Mouse (Mus musculus): ENCODE measurements at regions not wholly inside any gene's neighbourhood (a gene's known extent, or its start where the extent isn't known, plus 50 kb on each side); places are given as distances from the start of the nearest gene placed in this dataset.

- H3K9me3 ChIP-seq (replicated peaks; ENCODE audit: control insufficient read depth, low read length) = no peaks in the 10 kb centered on the region
- H3K36me3 ChIP-seq (replicated peaks; ENCODE audit: control insufficient read depth, insufficient read depth, low read depth, low read length) = no peaks in the 10 kb centered on the region
- H3K4me1 ChIP-seq (ENCODE audit: control insufficient read depth, insufficient read depth, low read length) = no peaks in the 10 kb centered on the region
- H3K27ac ChIP-seq (replicated peaks; ENCODE audit: low read depth, low read length) = no peak overlapping the region
- H3K4me3 ChIP-seq (ENCODE audit: low read depth, low read length) = no peak overlapping the region
- peak; percentile 57 for ATAC-seq (replicated peaks; ENCODE audit: insufficient number of reproducible peaks, low FRiP score, low TSS enrichment, low read depth)
- peak; percentile 32 for DNase-seq (ENCODE audit: low spot score)
- H3K4me2 ChIP-seq (ENCODE audit: low read depth, low read length) = no peak overlapping the region
- 25% methylated on average over 9 of the region's 9 CpGs for WGBS
- H3K9ac ChIP-seq (replicated peaks; ENCODE audit: low read length) = no peak overlapping the region
- H3K27me3 ChIP-seq (ENCODE audit: control insufficient read depth, insufficient read depth, low read length) = no peaks in the 10 kb centered on the region
These were observed 377.0 kb upstream of the Nr2f1 start for GRCm38 (mm10) chr13:78576300-78577296.

DNA sequence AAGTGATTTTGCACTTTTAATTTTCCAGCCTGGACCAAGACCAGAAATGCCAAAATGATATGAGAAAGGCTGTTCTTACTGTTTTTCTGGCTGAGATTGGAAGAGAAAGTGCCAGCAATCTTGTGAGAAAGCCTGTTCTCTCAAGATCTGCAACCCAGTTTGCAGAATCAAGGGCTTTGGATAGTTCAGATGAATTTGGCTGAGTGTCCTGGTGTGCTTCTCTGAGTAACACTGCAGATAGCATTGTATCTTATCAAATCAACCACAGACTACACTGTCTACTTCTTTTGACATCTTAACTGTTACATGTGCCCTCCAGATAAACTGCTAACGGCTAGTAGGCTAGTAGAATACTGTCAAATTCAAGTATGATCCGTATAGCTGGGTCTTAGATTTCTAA lies 371.5 kb upstream of the Nr2f1 start:
- no peak overlapping the region for H3K27ac ChIP-seq (replicated peaks; ENCODE audit: low read depth, low read length)
- ATAC-seq (replicated peaks; ENCODE audit: insufficient number of reproducible peaks, low FRiP score, low TSS enrichment, low read depth) (no peak), DNase-seq (ENCODE audit: low spot score) (no peak)
- no peak overlapping the region for H3K4me2 ChIP-seq (ENCODE audit: low read depth, low read length)
- no peaks in the 10 kb centered on the region for H3K4me1 ChIP-seq (ENCODE audit: control insufficient read depth, insufficient read depth, low read length)
- no peak overlapping the region for H3K9ac ChIP-seq (replicated peaks; ENCODE audit: low read length)
- no peaks in the 10 kb centered on the region for H3K9me3 ChIP-seq (replicated peaks; ENCODE audit: control insufficient read depth, low read length)
- no peak overlapping the region for H3K4me3 ChIP-seq (ENCODE audit: low read depth, low read length)
- no peaks in the 10 kb centered on the region for H3K36me3 ChIP-seq (replicated peaks; ENCODE audit: control insufficient read depth, insufficient read depth, low read depth, low read length)
- WGBS = 78% methylated on average over 2 of the region's 2 CpGs
- no peaks in the 10 kb centered on the region for H3K27me3 ChIP-seq (ENCODE audit: control insufficient read depth, insufficient read depth, low read length)

DNA sequence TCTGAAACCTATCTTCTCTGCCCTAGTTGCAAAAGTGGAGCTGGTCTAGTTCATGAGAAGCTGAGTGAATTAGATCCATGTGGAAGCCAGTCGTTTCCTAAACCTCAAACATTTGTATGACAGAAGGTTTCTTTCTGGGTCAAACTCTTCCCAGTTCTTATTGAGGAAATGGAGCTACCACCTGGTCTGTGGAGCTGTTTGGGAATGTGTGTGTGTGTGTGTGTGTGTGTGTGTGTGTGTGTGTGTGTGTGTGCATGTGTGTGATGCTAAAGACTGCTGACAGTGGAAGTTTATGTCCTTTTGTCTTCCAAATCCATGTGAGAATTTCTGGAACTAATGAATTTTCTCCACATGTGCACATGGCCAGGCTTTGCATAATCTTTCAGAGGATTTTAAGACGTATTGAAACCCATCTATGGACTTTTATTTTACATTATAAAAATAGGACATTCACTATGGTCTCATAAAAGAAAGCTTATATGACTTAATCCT lies 324.9 kb upstream of the Nr2f1 start:
- no peak overlapping the region for H3K4me3 ChIP-seq (ENCODE audit: low read depth, low read length)
- H3K9ac ChIP-seq (replicated peaks; ENCODE audit: low read length) = no peak overlapping the region
- no peaks in the 10 kb centered on the region for H3K36me3 ChIP-seq (replicated peaks; ENCODE audit: control insufficient read depth, insufficient read depth, low read depth, low read length)
- no peaks in the 10 kb centered on the region for H3K4me1 ChIP-seq (ENCODE audit: control insufficient read depth, insufficient read depth, low read length)
- H3K9me3 ChIP-seq (replicated peaks; ENCODE audit: control insufficient read depth, low read length) = no peaks in the 10 kb centered on the region
- no peak overlapping the region for H3K4me2 ChIP-seq (ENCODE audit: low read depth, low read length)
- no peak overlapping the region for H3K27ac ChIP-seq (replicated peaks; ENCODE audit: low read depth, low read length)
- peak; percentile 11 for DNase-seq (ENCODE audit: low spot score)
- no peaks in the 10 kb centered on the region for H3K27me3 ChIP-seq (ENCODE audit: control insufficient read depth, insufficient read depth, low read length)
- WGBS = 58% methylated on average over 2 of the region's 2 CpGs
- ATAC-seq (replicated peaks; ENCODE audit: insufficient number of reproducible peaks, low FRiP score, low TSS enrichment, low read depth) = no peak

- no peak overlapping the region for H3K4me2 ChIP-seq (ENCODE audit: low read depth, low read length)
- DNase-seq (ENCODE audit: low spot score) (no peak), ATAC-seq (replicated peaks; ENCODE audit: insufficient number of reproducible peaks, low FRiP score, low TSS enrichment, low read depth) (no peak)
- no peaks in the 10 kb centered on the region for H3K4me1 ChIP-seq (ENCODE audit: control insufficient read depth, insufficient read depth, low read length)
- H3K4me3 ChIP-seq (ENCODE audit: low read depth, low read length) = no peak overlapping the region
- H3K36me3 ChIP-seq (replicated peaks; ENCODE audit: control insufficient read depth, insufficient read depth, low read depth, low read length) = no peaks in the 10 kb centered on the region
- H3K27ac ChIP-seq (replicated peaks; ENCODE audit: low read depth, low read length) = no peak overlapping the region
- no peak overlapping the region for H3K9ac ChIP-seq (replicated peaks; ENCODE audit: low read length)
- 92% methylated on average over 1 of the region's 1 CpGs for WGBS
- no peaks in the 10 kb centered on the region for H3K9me3 ChIP-seq (replicated peaks; ENCODE audit: control insufficient read depth, low read length)
- no peaks in the 10 kb centered on the region for H3K27me3 ChIP-seq (ENCODE audit: control insufficient read depth, insufficient read depth, low read length)
These were observed 321.2 kb upstream of the Nr2f1 start for GRCm38 (mm10) chr13:78520771-78521170.

DNA sequence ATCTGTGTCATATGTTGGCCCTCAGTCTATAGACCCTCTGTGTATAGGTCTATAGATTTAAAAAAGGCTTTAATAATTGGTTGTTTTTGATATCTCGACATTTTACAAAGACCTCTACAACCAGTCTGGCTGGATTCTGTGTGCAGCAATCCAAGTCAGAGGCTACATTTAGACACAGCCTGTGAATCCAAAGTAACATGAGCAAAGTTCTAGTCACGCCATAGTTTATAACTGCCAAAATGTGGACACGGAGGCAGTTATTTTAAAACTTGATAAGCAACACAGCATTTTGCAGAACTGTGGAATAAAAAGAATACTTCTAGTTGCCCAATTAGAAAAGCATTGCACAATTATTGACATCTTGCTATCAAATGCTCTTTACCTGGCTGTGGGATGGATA lies 320.6 kb upstream of the Nr2f1 start:
- ATAC-seq (replicated peaks; ENCODE audit: insufficient number of reproducible peaks, low FRiP score, low TSS enrichment, low read depth) (no peak), DNase-seq (ENCODE audit: low spot score) (no peak)
- Histone ChIP-seq H3K36me3 (replicated peaks; ENCODE audit: control insufficient read depth, insufficient read depth, low read depth, low read length) (no peaks in the 10 kb centered on the region), H3K4me2 (ENCODE audit: low read depth, low read length) (no peak overlapping the region), H3K9me3 (replicated peaks; ENCODE audit: control insufficient read depth, low read length) (no peaks in the 10 kb centered on the region), H3K4me1 (ENCODE audit: control insufficient read depth, insufficient read depth, low read length) (no peaks in the 10 kb centered on the region), H3K4me3 (ENCODE audit: low read depth, low read length) (no peak overlapping the region), H3K27me3 (ENCODE audit: control insufficient read depth, insufficient read depth, low read length) (no peaks in the 10 kb centered on the region), H3K9ac (replicated peaks; ENCODE audit: low read length) (no peak overlapping the region), H3K27ac (replicated peaks; ENCODE audit: low read depth, low read length) (no peak overlapping the region)
- WGBS = 87% methylated on average over 3 of the region's 3 CpGs

- no peak for DNase-seq (ENCODE audit: low spot score)
- Histone ChIP-seq H3K27me3 (ENCODE audit: control insufficient read depth, insufficient read depth, low read length) (no peaks in the 10 kb centered on the region), H3K9me3 (replicated peaks; ENCODE audit: control insufficient read depth, low read length) (no peaks in the 10 kb centered on the region), H3K36me3 (replicated peaks; ENCODE audit: control insufficient read depth, insufficient read depth, low read depth, low read length) (no peaks in the 10 kb centered on the region), H3K4me2 (ENCODE audit: low read depth, low read length) (no peak overlapping the region), H3K9ac (replicated peaks; ENCODE audit: low read length) (no peak overlapping the region), H3K4me3 (ENCODE audit: low read depth, low read length) (no peak overlapping the region), H3K4me1 (ENCODE audit: control insufficient read depth, insufficient read depth, low read length) (no peaks in the 10 kb centered on the region), H3K27ac (replicated peaks; ENCODE audit: low read depth, low read length) (no peak overlapping the region)
- no peak for ATAC-seq (replicated peaks; ENCODE audit: insufficient number of reproducible peaks, low FRiP score, low TSS enrichment, low read depth)
- WGBS = 90% methylated on average over 7 of the region's 7 CpGs
These were observed 301.0 kb upstream of the Nr2f1 start for GRCm38 (mm10) chr13:78500551-78500950.

- Histone ChIP-seq H3K9me3 (replicated peaks; ENCODE audit: control insufficient read depth, low read length) (no peaks in the 10 kb centered on the region), H3K27ac (replicated peaks; ENCODE audit: low read depth, low read length) (no peak overlapping the region), H3K4me2 (ENCODE audit: low read depth, low read length) (no peak overlapping the region), H3K4me1 (ENCODE audit: control insufficient read depth, insufficient read depth, low read length) (no peaks in the 10 kb centered on the region), H3K4me3 (ENCODE audit: low read depth, low read length) (no peak overlapping the region), H3K27me3 (ENCODE audit: control insufficient read depth, insufficient read depth, low read length) (no peaks in the 10 kb centered on the region), H3K36me3 (replicated peaks; ENCODE audit: control insufficient read depth, insufficient read depth, low read depth, low read length) (no peaks in the 10 kb centered on the region), H3K9ac (replicated peaks; ENCODE audit: low read length) (no peak overlapping the region)
- ATAC-seq (replicated peaks; ENCODE audit: insufficient number of reproducible peaks, low FRiP score, low TSS enrichment, low read depth) = no peak
- 81% methylated on average over 2 of the region's 2 CpGs for WGBS
- DNase-seq (ENCODE audit: low spot score) = no peak
These were observed 284.3 kb upstream of the Nr2f1 start for GRCm38 (mm10) chr13:78483760-78484357.
